Mouse (Mus musculus) heart, postnatal 0 days (tissue): ENCODE data around the gene Tex33.

Source experiments
- CTCF ChIP-seq: IDR thresholded peaks from 2 replicates; pipeline ENCODE4 v1.5.1; 2016; ENCODE audit warnings: antibody characterized with exemption, control low read depth, low read depth
- EP300 ChIP-seq: IDR thresholded peaks from 2 replicates; pipeline ENCODE4 v1.6.1; 2016; ENCODE audit warnings: antibody characterized with exemption, low read depth

- TF ChIP-seq CTCF = no peak
- no peak for TF ChIP-seq EP300
Measured at GRCm38 (mm10) chr15:78374204-78374603, 21.5 kb downstream of the Tex33 start.
